9 mouse cellular contexts compared by ENCODE assay signal in the genomic region with DNA sequence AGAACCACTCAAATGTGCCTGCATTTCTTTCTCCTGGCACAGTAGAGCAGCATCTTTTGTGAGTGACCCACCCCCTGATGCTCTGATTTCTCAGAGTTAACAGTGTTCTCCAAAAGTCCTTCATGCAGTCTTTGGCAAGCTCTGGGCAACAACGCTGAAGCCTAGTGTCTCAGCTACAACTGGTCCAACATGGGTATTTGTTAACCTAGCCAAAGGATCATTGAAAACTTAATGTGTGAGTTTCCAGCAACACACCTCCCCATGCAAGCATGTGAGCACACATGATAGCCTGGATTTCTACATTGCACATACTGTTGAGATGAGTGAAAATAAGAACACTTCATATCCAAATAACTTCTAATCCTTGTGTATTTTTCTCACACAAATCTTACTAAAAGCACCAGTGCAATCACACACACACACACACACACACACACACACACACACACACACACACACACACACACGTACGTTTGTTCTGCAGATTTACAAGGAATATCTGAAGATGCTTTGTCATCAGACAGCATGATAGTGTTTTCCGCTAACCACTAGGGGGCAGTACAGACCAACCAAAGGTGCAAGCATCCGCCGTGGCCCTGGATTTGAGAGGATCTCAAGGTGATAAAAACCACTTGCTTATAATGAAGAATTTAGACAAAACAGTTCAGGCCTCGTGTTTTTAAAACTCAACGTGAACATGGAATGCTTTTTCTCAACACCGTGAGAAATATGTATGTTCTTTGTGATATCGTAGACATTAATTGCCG. TPM values are rescaled to one million over a fixed set of nuclear protein-coding genes. Genes with fewer than 3 reads are reported as not detected.
A peak's percentile ranks its signal among the peaks of the same experiment; 100 is the strongest.
DNase-seq lines count a peak whose midpoint lies in the region; ATAC-seq lines count a peak whose summit lies in the region.
"Had no signal": no experiment of that assay in that cellular context is flagged by ENCODE, and none has a peak within 500 bp of the region (broad histone marks: within the 10 kb centered on the region; RNA-seq: fewer than 3 reads in every experiment).

No protein-coding gene starts in this region.

- 19% methylated on average over 11 of the region's 11 CpGs for WGBS in forebrain, embryonic 14.5 days

- H3K4me2 ChIP-seq in forebrain, embryonic 14.5 days (ENCODE audit: low read length): no peak overlapping the region
- H3K4me2 ChIP-seq: midbrain, embryonic 12.5 days had no signal

- H3K9ac ChIP-seq in forebrain, embryonic 14.5 days (ENCODE audit: low read length): no peak overlapping the region
- H3K9ac ChIP-seq: midbrain, embryonic 12.5 days had no signal

- peak; percentile 62 for DNase-seq in Muller cell, postnatal 12 days (ENCODE audit: inconsistent ontology term)
- peak; percentile 67 for DNase-seq in c-Kit-positive CD71-positive TER-119-positive erythroid progenitor cells, embryonic 14.5 days (ENCODE audit: low spot score)
- DNase-seq in forebrain, embryonic 14.5 days (ENCODE audit: low spot score): peak; percentile 95
- peak; percentile 85 to 88 for DNase-seq in layer of hippocampus, postnatal 10 days (ENCODE audit: low spot score in 2 of 2)
- peak; percentile 88 for DNase-seq in lung, postnatal 36 days
- DNase-seq in right cerebral cortex, adult 2 months (ENCODE audit: low spot score in 2 of 2): peak; percentile 83 to 92
- DNase-seq in urinary bladder, postnatal 4 days (ENCODE audit: low spot score in 2 of 2): peak; percentile 57 to 87

- H3K4me1 ChIP-seq in forebrain, embryonic 14.5 days (ENCODE audit: control insufficient read depth, insufficient read depth, low read length): peaks cover 14% of the 10 kb centered on the region

- H3K36me3 ChIP-seq in forebrain, embryonic 14.5 days (ENCODE audit: control insufficient read depth, insufficient read depth, low read length): no peaks in the 10 kb centered on the region
- H3K36me3 ChIP-seq: midbrain, embryonic 12.5 days had no signal

- no peaks in the 10 kb centered on the region for H3K9me3 ChIP-seq in forebrain, embryonic 14.5 days (replicated peaks; ENCODE audit: control insufficient read depth, low read length)
- H3K9me3 ChIP-seq: midbrain, embryonic 12.5 days had no signal

- no peak overlapping the region for H3K27ac ChIP-seq in forebrain, embryonic 14.5 days (ENCODE audit: low read depth, low read length)
- H3K27ac ChIP-seq: midbrain, embryonic 12.5 days had no signal

- H3K27me3 ChIP-seq in forebrain, embryonic 14.5 days (replicated peaks; ENCODE audit: control insufficient read depth, insufficient read depth, low read length): no peaks in the 10 kb centered on the region

- no peak overlapping the region for H3K4me3 ChIP-seq in forebrain, embryonic 14.5 days (ENCODE audit: low read depth, low read length)
- H3K4me3 ChIP-seq: midbrain, embryonic 12.5 days had no signal

- peak; percentile 76 for ATAC-seq in forebrain, embryonic 14.5 days
- ATAC-seq in hematopoietic stem cell, adult 5-6 weeks (replicated peaks in 1 of 2; ENCODE audit: insufficient read depth in 1 of 2, low FRiP score in 2 of 2, low TSS enrichment in 1 of 2, low read depth in 1 of 2, poor library complexity in 2 of 2, severe bottlenecking in 2 of 2): peak; percentile 62 to 80; a peak in 3 of 4 replicates

RNA-seq across cellular contexts. Expression of gene Dapl1, which starts 56.9 kb away (rescaled TPM):
- 0.66 and 1.3 TPM in 2 replicates for polyA plus RNA-seq in forebrain, embryonic 14.5 days (2014; fragmentation: Nextera tagmentation; extraction: Ambion mirVana)
- total RNA-seq in hematopoietic stem cell, adult 5-6 weeks (2017): not detected in 2 replicates
- total RNA-seq in layer of hippocampus, postnatal 10 days (2021): under 1 TPM in 1 of 2 experiments, not detected in 1; 0.87 TPM
